Mouse (Mus musculus) liver, postnatal 0 days (tissue): Measurements from ENCODE around the gene Cep95.

Experiments used
- CTCF ChIP-seq: sonication (generic); IDR thresholded peaks from 2 replicates; pipeline ENCODE4 v1.5.1; 2016; ENCODE audit warnings: antibody characterized with exemption, low read depth
- EP300 ChIP-seq: IDR thresholded peaks from 2 replicates; pipeline ENCODE4 v1.6.1; 2016; ENCODE audit warnings: antibody characterized with exemption, low read depth, mild to moderate bottlenecking

GRCm38 (mm10) chr11:106793846-106794245 is 4.8 kb downstream of the Cep95 start:
- TF ChIP-seq CTCF = peak; percentile 51
- TF ChIP-seq EP300 = no peak
